Mouse (Mus musculus) layer of hippocampus, adult 18-20 months (tissue): ENCODE data around the gene Uqcrq. TPM values are rescaled to one million over a fixed set of nuclear protein-coding genes. Genes with fewer than 3 reads are reported as not detected.

Source experiments
- DNase-seq, 2 experiments: peaks; one replicate each; pipeline ENCODE4 v3.0.0; 2022; ENCODE audit warnings: low spot score in 2 of 2
- microRNA-seq, 2 experiments: library from miRNA; unstranded; fragments of <30 nt; microRNA quantifications; one replicate each; pipeline ENCODE4 v1.2.0; 2021
- total RNA-seq, 2 experiments: library from RNA; stranded (reverse); gene quantifications; 2 replicates each; pipeline ENCODE4 v1.2.3; 2021

Uqcrq gene
- total RNA-seq, 2 experiments from 2014 or later = 406 TPM

DNA sequence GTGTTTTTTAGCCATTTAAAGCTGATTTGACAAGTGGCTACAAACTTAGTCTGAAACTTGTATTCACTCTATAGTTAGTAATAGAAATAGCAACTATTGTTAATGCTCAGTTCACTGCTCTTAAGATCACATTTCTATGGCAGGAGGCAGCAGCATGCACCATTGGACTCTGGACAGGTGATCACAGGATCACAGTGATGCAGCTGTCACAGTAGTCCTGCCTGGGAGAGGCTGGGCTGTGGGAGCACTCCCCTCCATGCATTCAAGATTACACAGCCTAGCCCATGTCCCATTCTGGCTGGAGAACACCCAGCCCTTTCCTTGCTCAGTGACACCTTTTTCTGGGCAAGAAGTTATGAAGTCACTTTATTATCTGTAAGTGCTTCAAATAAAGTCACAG, 12.6 kb downstream of the Uqcrq start:
- DNase-seq = no peak

DNA sequence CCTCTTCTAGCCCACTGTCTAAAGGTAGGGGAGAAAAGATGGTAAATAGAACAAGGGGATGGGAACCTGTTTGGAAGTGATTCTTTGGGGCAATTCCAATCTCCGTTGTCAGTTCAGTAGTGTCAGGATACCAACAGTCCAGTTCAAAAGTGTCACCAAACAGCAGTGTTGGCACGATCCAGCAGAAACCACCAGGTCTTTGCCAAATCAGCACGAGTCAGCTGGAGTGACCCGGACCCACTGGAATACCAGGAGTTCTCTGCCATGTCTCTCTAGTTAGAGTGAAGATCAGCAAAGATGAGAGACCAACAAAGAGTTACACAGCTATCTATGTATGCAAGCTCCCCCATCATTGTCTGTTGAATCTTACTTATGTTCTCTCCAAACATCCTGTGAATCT, 16.8 kb downstream of the Uqcrq start:
- no peak for DNase-seq

- peak in 1 of 2 experiments; percentile 37 for DNase-seq
Observed at GRCm38 (mm10) chr11:53411738-53412137, 18.9 kb downstream of the Uqcrq start.

DNA sequence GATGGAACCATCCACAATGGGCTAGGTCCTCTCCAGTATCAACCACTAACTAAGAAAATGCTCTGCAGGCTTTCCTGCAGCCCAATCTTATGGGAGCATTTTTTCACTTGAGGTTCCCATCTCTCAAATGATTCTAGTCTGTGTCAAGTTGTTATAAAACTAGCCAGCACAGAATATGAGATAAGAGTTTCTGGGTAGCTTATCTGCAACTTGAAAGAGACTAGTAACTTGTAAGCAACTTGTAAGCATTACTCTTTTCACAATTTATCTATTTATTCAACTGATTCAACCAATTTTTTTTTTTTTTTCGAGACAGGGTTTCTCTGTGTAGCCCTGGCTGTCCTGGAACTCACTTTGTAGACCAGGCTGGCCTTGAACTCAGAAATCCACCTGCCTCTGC, 27.0 kb downstream of the Uqcrq start:
- DNase-seq = no peak

DNA sequence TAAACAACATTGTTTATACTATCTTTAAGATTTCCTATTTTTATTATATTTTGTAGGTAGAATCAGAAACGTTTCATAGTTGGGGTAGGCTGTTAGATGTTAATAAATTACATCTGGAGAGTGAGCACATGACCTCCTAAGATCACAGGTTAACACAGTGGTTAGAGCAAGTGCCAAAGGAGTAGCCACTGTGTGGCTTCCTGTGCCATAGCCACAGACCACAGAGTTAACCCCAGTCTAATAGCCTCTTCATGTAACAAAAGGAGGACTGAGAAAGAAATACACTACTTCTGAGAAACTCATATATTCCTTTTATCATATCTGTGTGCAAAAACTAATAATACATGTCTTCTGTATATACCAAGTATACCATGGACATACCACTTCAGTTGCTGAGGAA, 36.8 kb downstream of the Uqcrq start:
- DNase-seq = no peak

DNA sequence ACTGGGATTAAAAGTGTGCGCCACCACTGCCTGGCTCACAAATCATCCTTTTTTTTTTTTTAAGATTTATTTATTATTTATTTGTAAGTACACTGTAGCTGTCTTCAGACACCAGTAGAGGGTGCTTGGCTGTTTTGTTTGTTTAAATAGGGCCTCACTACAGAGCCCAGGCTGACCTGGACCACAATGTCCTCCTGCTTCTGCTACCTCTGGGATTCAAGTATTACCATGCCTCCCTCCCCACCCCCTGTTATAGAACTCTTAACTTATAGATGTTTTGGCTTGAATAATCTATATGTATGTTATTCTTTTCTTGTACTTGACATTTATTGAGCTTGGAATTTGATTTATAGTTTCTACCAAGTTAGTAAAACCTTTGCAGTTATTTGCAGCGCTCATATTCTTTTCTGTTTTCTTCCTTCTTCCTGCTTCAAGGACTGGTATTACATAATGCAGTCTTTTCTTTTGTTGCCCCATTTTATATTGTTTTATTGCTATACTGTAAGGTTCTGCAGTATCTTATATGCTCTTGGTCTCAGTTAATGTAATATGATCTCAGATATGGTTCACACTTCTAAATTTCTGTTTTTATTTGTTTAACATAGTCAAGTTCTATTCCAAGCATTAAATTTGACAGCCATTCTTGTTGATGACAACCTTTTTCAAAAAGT, 46.7 kb downstream of the Uqcrq start:
- no peak for DNase-seq

DNA sequence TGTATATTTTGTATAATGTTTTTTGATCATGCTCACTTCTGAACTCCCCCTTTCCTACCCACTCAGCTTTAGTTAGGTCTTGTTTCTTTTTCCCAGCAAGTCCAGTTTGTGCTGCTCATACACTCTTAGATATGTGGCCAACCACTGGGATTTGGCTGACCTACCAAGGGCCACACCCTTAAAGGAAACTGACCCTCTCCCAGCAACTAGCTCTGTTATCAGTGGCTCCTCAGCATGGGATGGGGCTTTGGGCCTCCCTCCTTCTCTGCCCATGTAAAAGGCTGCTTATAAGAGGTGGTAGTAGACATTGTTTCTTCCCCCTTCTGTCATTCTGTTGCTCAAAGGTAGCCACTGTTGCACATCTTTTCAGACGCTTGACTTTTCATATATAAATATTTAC, 51.7 kb downstream of the Uqcrq start:
- DNase-seq = no peak

Small RNAs within 50 kb of the gene (microRNA-seq; reads per million reads assigned to microRNA genes)
- 0 to 0.20 reads per million in 2 experiments for gene Mir6920

Other genes starting within 250 kb of the Uqcrq start
- 100 to 1,000 TPM; 178 to 180 TPM for gene Hspa4, start 130.4 kb downstream of the Uqcrq start, total RNA-seq
- gene Zcchc10, start 106.2 kb downstream of the Uqcrq start, total RNA-seq = 10 to 100 TPM; 11.0 to 11.8 TPM
- 100 to 1,000 TPM; 236 to 237 TPM for gene Aff4, start 80.0 kb downstream of the Uqcrq start, total RNA-seq
- gene Leap2, start 7.7 kb downstream of the Uqcrq start, total RNA-seq = not detected
- gene Gdf9, start 192 bp upstream of the Uqcrq start, total RNA-seq = under 1 TPM; 0.56 to 0.74 TPM
- gene Gm10447, start 26.3 kb upstream of the Uqcrq start, total RNA-seq = under 1 TPM; 0.13 to 0.27 TPM
- gene Shroom1, start 26.4 kb upstream of the Uqcrq start, total RNA-seq = 1 to 10 TPM; 5.7 TPM
- under 1 TPM in 1 of 2 experiments, not detected in 1; 0.62 TPM for gene Gm9837, start 39.6 kb upstream of the Uqcrq start, total RNA-seq
- gene Gm9945, start 49.3 kb upstream of the Uqcrq start, total RNA-seq = 1 to 10 TPM; 2.3 to 2.5 TPM
- gene Sowaha, start 49.4 kb upstream of the Uqcrq start, total RNA-seq = 100 to 1,000 TPM; 144 to 146 TPM
- 100 to 1,000 TPM; 262 to 269 TPM for gene Sept8, start 88.4 kb upstream of the Uqcrq start, total RNA-seq
- 100 to 1,000 TPM; 121 to 127 TPM for gene Kif3a, start 136.5 kb upstream of the Uqcrq start, total RNA-seq
- not detected for gene Il4, start 187.8 kb upstream of the Uqcrq start, total RNA-seq
- not detected for gene Il13, start 203.9 kb upstream of the Uqcrq start, total RNA-seq